Mouse (Mus musculus): ENCODE measurements around the gene Aup1.

Gene Aup1

GRCm38 (mm10) chr6:83104158-83104557 lies 49.8 kb downstream of the Aup1 start:
- DNase-seq (ENCODE audit: low spot score), result no peak
